ENCODE assay signal across 16 mouse cellular contexts in the genomic region with DNA sequence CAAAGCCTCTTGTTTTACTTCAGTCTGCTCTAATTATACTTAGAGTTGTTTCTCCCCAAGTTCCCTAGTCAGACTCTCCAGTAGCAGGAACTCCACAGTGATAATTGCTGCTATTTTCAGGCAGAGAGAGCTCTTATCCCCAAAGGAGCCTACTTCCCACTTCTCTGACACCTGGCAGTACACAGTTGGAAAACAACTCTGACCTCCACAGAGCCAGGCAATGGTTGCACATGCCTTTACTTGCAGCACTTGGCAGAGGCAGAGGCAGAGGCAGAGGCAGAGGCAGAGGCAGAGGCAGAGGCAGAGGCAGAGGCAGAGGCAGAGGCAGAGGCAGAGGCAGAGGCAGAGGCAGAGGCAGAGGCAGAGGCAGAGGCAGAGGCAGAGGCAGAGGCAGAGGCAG. TPM values are rescaled to one million over a fixed set of nuclear protein-coding genes. Genes with fewer than 3 reads are reported as not detected.
A peak's percentile ranks its signal among the peaks of the same experiment; 100 is the strongest.
DNase-seq lines count a peak whose midpoint lies in the region.
"Had no signal": no experiment of that assay in that cellular context is flagged by ENCODE, and none has a peak within 500 bp of the region (broad histone marks: within the 10 kb centered on the region; RNA-seq: fewer than 3 reads in every experiment).

No protein-coding gene starts in this region.

- peak; percentile 12 for DNase-seq in adrenal gland, postnatal 10 days
- peak; percentile 10 for DNase-seq in brain, adult 2 months (ENCODE audit: low read depth, low spot score)
- DNase-seq in heart, adult 11 months: peak; percentile 92
- peak; percentile 9 to 49 for DNase-seq in heart, adult 18-20 months
- peak; percentile 1 for DNase-seq in heart, adult 8-10 months (ENCODE audit: low spot score)

RNA-seq across cellular contexts. Expression of gene Sprr1a, which starts 4.6 kb away (rescaled TPM):
- total RNA-seq in adrenal gland, postnatal 10 days (2021): not detected
- not detected for total RNA-seq in heart, adult 18-20 months (2021)
- total RNA-seq in heart, adult 8-10 months (2022): under 1 TPM in 3 of 4 experiments, not detected in 1; 0.35 to 0.69 (median 0.41) TPM
- total RNA-seq: adrenal gland, adult 18-20 months; adrenal gland, adult 8-10 months; adrenal gland, postnatal 14 days; adrenal gland, postnatal 25 days; adrenal gland, postnatal 36 days; CH12.LX; ES-E14; G1E; MEL had no signal

RNA-seq across cellular contexts. Expression of gene Sprr4, which starts 10.0 kb away (rescaled TPM):
- total RNA-seq in adrenal gland, postnatal 10 days (2021): not detected
- total RNA-seq in heart, adult 18-20 months (2021): not detected
- not detected for total RNA-seq in heart, adult 8-10 months (2022)
- total RNA-seq: adrenal gland, adult 18-20 months; adrenal gland, adult 2 months; adrenal gland, adult 8-10 months; adrenal gland, postnatal 14 days; adrenal gland, postnatal 25 days; adrenal gland, postnatal 36 days; adrenal gland, postnatal 4 days; CH12.LX; ES-E14; G1E; MEL had no signal

RNA-seq across cellular contexts. Expression of gene Sprr3, which starts 31.7 kb away (rescaled TPM):
- total RNA-seq in adrenal gland, postnatal 10 days (2021): not detected
- total RNA-seq in heart, adult 18-20 months (2021): not detected
- not detected for total RNA-seq in heart, adult 8-10 months (2022)
- total RNA-seq: adrenal gland, adult 18-20 months; adrenal gland, adult 2 months; adrenal gland, adult 8-10 months; adrenal gland, postnatal 14 days; adrenal gland, postnatal 25 days; adrenal gland, postnatal 36 days; adrenal gland, postnatal 4 days; CH12.LX; ES-E14; MEL had no signal

RNA-seq across cellular contexts. Expression of gene 2310046K23Rik, which starts 44.0 kb away (rescaled TPM):
- total RNA-seq in adrenal gland, postnatal 10 days (2021): not detected
- total RNA-seq in heart, adult 18-20 months (2021): not detected
- not detected for total RNA-seq in heart, adult 8-10 months (2022)
- total RNA-seq: adrenal gland, adult 18-20 months; adrenal gland, adult 2 months; adrenal gland, adult 8-10 months; adrenal gland, postnatal 14 days; adrenal gland, postnatal 25 days; adrenal gland, postnatal 36 days; adrenal gland, postnatal 4 days; CH12.LX; ES-E14; G1E; MEL had no signal

RNA-seq across cellular contexts. Expression of gene Sprr1b, which starts 51.7 kb away (rescaled TPM):
- not detected for total RNA-seq in adrenal gland, postnatal 10 days (2021)
- not detected for total RNA-seq in heart, adult 18-20 months (2021)
- total RNA-seq in heart, adult 8-10 months (2022): not detected
- total RNA-seq: adrenal gland, adult 18-20 months; adrenal gland, adult 2 months; adrenal gland, adult 8-10 months; adrenal gland, postnatal 14 days; adrenal gland, postnatal 25 days; adrenal gland, postnatal 36 days; adrenal gland, postnatal 4 days; CH12.LX; ES-E14; G1E; MEL had no signal

Comparison
In these comparisons a context has a peak if more than half of its experiments do, and no peak if none do; other contexts are left out.
1. Peak in every context shown above with its lines: DNase-seq.
2. DNase-seq: peak in every context shown above with its lines; median percentile 92 in heart, adult 11 months; 29 in heart, adult 18-20 months; 12 in adrenal gland, postnatal 10 days; 10 in brain, adult 2 months; 1 in heart, adult 8-10 months.